Mouse (Mus musculus) heart, postnatal 0 days (tissue): ENCODE measurements around the gene Adprhl2.

Source experiments
- CTCF ChIP-seq: IDR thresholded peaks from 2 replicates; pipeline ENCODE4 v1.5.1; 2016; ENCODE audit warnings: antibody characterized with exemption, control low read depth, low read depth
- EP300 ChIP-seq: IDR thresholded peaks from 2 replicates; pipeline ENCODE4 v1.6.1; 2016; ENCODE audit warnings: antibody characterized with exemption, low read depth

DNA sequence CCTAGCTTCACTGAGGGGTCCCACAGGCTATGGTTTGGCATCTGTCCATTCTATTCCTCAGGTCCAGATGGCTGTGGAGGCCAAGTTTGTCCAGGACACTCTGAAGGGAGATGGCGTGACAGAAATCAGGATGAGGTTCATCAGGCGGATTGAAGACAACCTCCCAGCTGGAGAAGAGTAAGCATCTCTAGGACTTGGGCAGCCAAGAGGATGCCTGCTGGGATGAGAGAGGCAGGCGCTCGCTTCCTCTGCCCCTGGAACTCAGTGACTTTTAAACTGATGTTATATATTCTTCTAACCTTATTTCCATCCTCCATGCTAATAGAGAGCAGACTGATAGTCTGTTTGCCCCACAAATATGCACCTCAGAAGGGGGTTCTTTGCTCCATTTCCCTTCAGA is 46.4 kb downstream of the Adprhl2 start:
- TF ChIP-seq CTCF (no peak), EP300 (no peak)
